Mouse (Mus musculus) spleen, adult 18-20 months (tissue): Measurements from ENCODE around the gene Dync1i1.

Experiments used
- DNase-seq, 2 experiments: peaks; one replicate each; pipeline ENCODE4 v3.0.0; 2022; ENCODE audit warnings: mixed read lengths in 2 of 2

The Dync1i1 gene

GRCm38 (mm10) chr6:5858901-5859598, 133.6 kb downstream of the Dync1i1 start:
- DNase-seq: no peak

- no peak for DNase-seq
These were observed 134.2 kb downstream of the Dync1i1 start for GRCm38 (mm10) chr6:5859630-5860029.

- no peak for DNase-seq
These were observed 140.7 kb downstream of the Dync1i1 start for GRCm38 (mm10) chr6:5866091-5866490.

- no peak for DNase-seq
These were observed 141.8 kb downstream of the Dync1i1 start for GRCm38 (mm10) chr6:5867221-5867620.

- DNase-seq: no peak
These were observed 145.6 kb downstream of the Dync1i1 start for GRCm38 (mm10) chr6:5871060-5871459.

GRCm38 (mm10) chr6:5871581-5872298, 146.3 kb downstream of the Dync1i1 start:
- DNase-seq: no peak

GRCm38 (mm10) chr6:5889341-5889740, 163.9 kb downstream of the Dync1i1 start:
- no peak for DNase-seq

GRCm38 (mm10) chr6:5911295-5911694, 185.9 kb downstream of the Dync1i1 start:
- no peak for DNase-seq

GRCm38 (mm10) chr6:5915028-5915427, 189.6 kb downstream of the Dync1i1 start:
- no peak for DNase-seq

GRCm38 (mm10) chr6:5920670-5921069, 195.2 kb downstream of the Dync1i1 start:
- no peak for DNase-seq

- DNase-seq: no peak
These were observed 197.2 kb downstream of the Dync1i1 start for GRCm38 (mm10) chr6:5922676-5923075.

GRCm38 (mm10) chr6:5923148-5923547, 197.7 kb downstream of the Dync1i1 start:
- DNase-seq: no peak

- no peak for DNase-seq
These were observed 204.7 kb downstream of the Dync1i1 start for GRCm38 (mm10) chr6:5930140-5930539.

- no peak for DNase-seq
These were observed 210.3 kb downstream of the Dync1i1 start for GRCm38 (mm10) chr6:5935587-5936353.

GRCm38 (mm10) chr6:5949812-5950392, 224.5 kb downstream of the Dync1i1 start:
- DNase-seq: no peak

GRCm38 (mm10) chr6:5956316-5956913, 231.0 kb downstream of the Dync1i1 start:
- DNase-seq: no peak

- DNase-seq: no peak
These were observed 235.3 kb downstream of the Dync1i1 start for GRCm38 (mm10) chr6:5960728-5961127.

GRCm38 (mm10) chr6:5961960-5962359, 236.5 kb downstream of the Dync1i1 start:
- no peak for DNase-seq

- no peak for DNase-seq
These were observed 240.9 kb downstream of the Dync1i1 start for GRCm38 (mm10) chr6:5966376-5966775.

- DNase-seq: no peak
These were observed 241.5 kb downstream of the Dync1i1 start for GRCm38 (mm10) chr6:5966806-5967445.

GRCm38 (mm10) chr6:5967545-5967944, 242.1 kb downstream of the Dync1i1 start:
- DNase-seq: no peak

GRCm38 (mm10) chr6:5969613-5970012, 244.2 kb downstream of the Dync1i1 start:
- no peak for DNase-seq
